Mouse (Mus musculus) small intestine, adult 2 months (tissue): ENCODE measurements around the gene Dnajc28. TPM values are rescaled to one million over a fixed set of nuclear protein-coding genes. Genes with fewer than 3 reads are reported as not detected.

Experiments used
- H3K27ac ChIP-seq: fragments of 200-500 bp; 2 replicates; pipeline ENCODE4 v1.5.1; 2012; ENCODE audit warnings: low read depth, low read length, control low read depth, inconsistent platforms; ENCODE audit not compliant: insufficient read depth
- H3K27me3 ChIP-seq: fragments of 200-500 bp; 2 replicates; pipeline ENCODE4 v1.6.1; 2012; ENCODE audit warnings: mild to moderate bottlenecking, moderate library complexity, low read length, inconsistent platforms; ENCODE audit not compliant: control insufficient read depth, insufficient read depth
- H3K36me3 ChIP-seq: fragments of 200-500 bp; 2 replicates; pipeline ENCODE4 v1.6.1; 2012; ENCODE audit warnings: mild to moderate bottlenecking, low read length, control low read depth, inconsistent platforms; ENCODE audit not compliant: control insufficient read depth, insufficient read depth
- H3K4me1 ChIP-seq: fragments of 200-500 bp; 2 replicates; pipeline ENCODE4 v1.6.1; 2012; ENCODE audit warnings: low read length, inconsistent platforms, mixed read lengths; ENCODE audit not compliant: control insufficient read depth, insufficient read depth, insufficient read length
- H3K4me3 ChIP-seq: fragments of 200-500 bp; 2 replicates; pipeline ENCODE4 v1.5.1; 2012; ENCODE audit warnings: low read depth, mild to moderate bottlenecking, control low read depth, inconsistent platforms, low read length, moderate library complexity
- CTCF ChIP-seq: fragments of 200-500 bp; IDR thresholded peaks from 2 replicates; pipeline ENCODE4 v1.5.1; 2012; ENCODE audit warnings: low read depth, mild to moderate bottlenecking, control low read depth, inconsistent platforms, low read length, moderate library complexity, mixed read lengths; ENCODE audit not compliant: insufficient replicate concordance, insufficient read length; ENCODE audit errors: extremely low read depth
- POLR2A ChIP-seq: fragments of 200-500 bp; IDR thresholded peaks from 2 replicates; pipeline ENCODE4 v1.6.1; 2012; ENCODE audit warnings: low read depth, mild to moderate bottlenecking, control low read depth, inconsistent platforms, low read length, moderate library complexity
- WGBS: fragments of 180-500 bp; shearing (Covaris S2); methylation state at CpG from one replicate; pipeline ENCODE4 v1.1.7; 2018; 5-methylcytosine and 5-hydroxymethylcytosine counted together
- polyA plus RNA-seq: library from polyadenylated mRNA; depleted of rRNA; stranded (reverse); fragments of >200 nt; gene quantifications from 2 replicates; pipeline ENCODE4 v1.2.3, GENCODE M21; 2012; rRNA removed

Gene Dnajc28
- polyA plus RNA-seq, 1 experiment = 0.47 TPM

- Histone ChIP-seq H3K4me3 (no peak overlapping the region), H3K27ac (no peak overlapping the region)
- 89% methylated on average over 13 of the region's 13 CpGs for WGBS
Measured at GRCm38 (mm10) chr16:91575151-91575550, 43.7 kb downstream of the Dnajc28 start.

GRCm38 (mm10) chr16:91571105-91571504, 47.7 kb downstream of the Dnajc28 start:
- Histone ChIP-seq H3K36me3 (peaks cover 17% of the 10 kb centered on the region), H3K4me1 (peaks cover 20% of the 10 kb centered on the region), H3K27ac (no peak overlapping the region), H3K4me3 (no peak overlapping the region), H3K27me3 (no peaks in the 10 kb centered on the region)
- TF ChIP-seq CTCF (no peak), POLR2A (no peak)
- 17% methylated on average over 3 of the region's 3 CpGs for WGBS

More at GRCm38 (mm10) chr16:91575151-91575550, 43.7 kb downstream of the Dnajc28 start:
- Histone ChIP-seq H3K36me3 (peaks cover 40% of the 10 kb centered on the region), H3K27me3 (no peaks in the 10 kb centered on the region), H3K4me1 (peaks cover 14% of the 10 kb centered on the region)
- TF ChIP-seq POLR2A (no peak), CTCF (no peak)

- Histone ChIP-seq H3K36me3 (peaks cover 12% of the 10 kb centered on the region), H3K27ac (no peak overlapping the region), H3K4me3 (no peak overlapping the region), H3K4me1 (peaks cover 30% of the 10 kb centered on the region), H3K27me3 (no peaks in the 10 kb centered on the region)
- WGBS = 90% methylated on average over 10 of the region's 10 CpGs
- no peak for TF ChIP-seq POLR2A
- no peak for TF ChIP-seq CTCF
Measured at GRCm38 (mm10) chr16:91568960-91569359, 49.9 kb downstream of the Dnajc28 start.

- Histone ChIP-seq H3K27me3 (no peaks in the 10 kb centered on the region), H3K4me1 (peaks cover 39% of the 10 kb centered on the region), H3K4me3 (no peak overlapping the region), H3K36me3 (peaks cover 36% of the 10 kb centered on the region), H3K27ac (peak overlapping the region; percentile 93)
- 27% methylated on average over 7 of the region's 7 CpGs for WGBS
- no peak for TF ChIP-seq POLR2A
- TF ChIP-seq CTCF = peak; percentile 37; the same call in 1 of the 2 replicates
Measured at GRCm38 (mm10) chr16:91566002-91566401, 52.8 kb downstream of the Dnajc28 start.

- no peak overlapping the region; the same call in 1 of the 2 replicates for H3K4me3 ChIP-seq
- no peaks in the 10 kb centered on the region for H3K27me3 ChIP-seq
- 25% methylated on average over 9 of the region's 9 CpGs for WGBS
- TF ChIP-seq POLR2A = no peak
- TF ChIP-seq CTCF = no peak
- peak overlapping the region; percentile 93 for H3K27ac ChIP-seq
- H3K36me3 ChIP-seq = peaks cover 40% of the 10 kb centered on the region
- peaks cover 33% of the 10 kb centered on the region for H3K4me1 ChIP-seq
Measured at GRCm38 (mm10) chr16:91565292-91565951, 53.4 kb downstream of the Dnajc28 start.

- Histone ChIP-seq H3K27me3 (no peaks in the 10 kb centered on the region), H3K27ac (peak overlapping the region; percentile 93), H3K4me1 (peaks cover 32% of the 10 kb centered on the region), H3K4me3 (no peak overlapping the region), H3K36me3 (peaks cover 46% of the 10 kb centered on the region)
- whole genome bisulfite sequencing = 31% methylated on average over 4 of the region's 4 CpGs
- TF ChIP-seq POLR2A = no peak
- TF ChIP-seq CTCF = no peak
Measured at GRCm38 (mm10) chr16:91564580-91565291, 54.1 kb downstream of the Dnajc28 start.

Other genes starting within 250 kb of the Dnajc28 start
- 12.6 and 25.3 TPM in 2 replicates for gene Ifnar2, start 246.2 kb downstream of the Dnajc28 start, polyA plus RNA-seq
- not detected in 2 replicates for gene Gm21970, start 227.3 kb downstream of the Dnajc28 start, polyA plus RNA-seq
- gene Il10rb, start 212.9 kb downstream of the Dnajc28 start, polyA plus RNA-seq = 16.8 and 51.2 TPM in 2 replicates
- 6.5 and 12.4 TPM in 2 replicates for gene Ifnar1, start 133.8 kb downstream of the Dnajc28 start, polyA plus RNA-seq
- gene Ifngr2, start 72.0 kb downstream of the Dnajc28 start, polyA plus RNA-seq = 48.9 and 162 TPM in 2 replicates
- gene Tmem50b, start 21.2 kb downstream of the Dnajc28 start, polyA plus RNA-seq = 18.4 and 20.0 TPM in 2 replicates
- 10.9 and 22.3 TPM in 2 replicates for gene Gart, start 27.9 kb upstream of the Dnajc28 start, polyA plus RNA-seq
- gene Son, start 28.5 kb upstream of the Dnajc28 start, polyA plus RNA-seq = 41.6 and 67.5 TPM in 2 replicates
- gene Donson, start 69.7 kb upstream of the Dnajc28 start, polyA plus RNA-seq = 3.8 and 8.6 TPM in 2 replicates
- gene Cryzl1, start 109.9 kb upstream of the Dnajc28 start, polyA plus RNA-seq = 7.3 and 11.8 TPM in 2 replicates
- gene Itsn1, start 110.3 kb upstream of the Dnajc28 start, polyA plus RNA-seq = 6.8 and 15.6 TPM in 2 replicates